In the genomic region with DNA sequence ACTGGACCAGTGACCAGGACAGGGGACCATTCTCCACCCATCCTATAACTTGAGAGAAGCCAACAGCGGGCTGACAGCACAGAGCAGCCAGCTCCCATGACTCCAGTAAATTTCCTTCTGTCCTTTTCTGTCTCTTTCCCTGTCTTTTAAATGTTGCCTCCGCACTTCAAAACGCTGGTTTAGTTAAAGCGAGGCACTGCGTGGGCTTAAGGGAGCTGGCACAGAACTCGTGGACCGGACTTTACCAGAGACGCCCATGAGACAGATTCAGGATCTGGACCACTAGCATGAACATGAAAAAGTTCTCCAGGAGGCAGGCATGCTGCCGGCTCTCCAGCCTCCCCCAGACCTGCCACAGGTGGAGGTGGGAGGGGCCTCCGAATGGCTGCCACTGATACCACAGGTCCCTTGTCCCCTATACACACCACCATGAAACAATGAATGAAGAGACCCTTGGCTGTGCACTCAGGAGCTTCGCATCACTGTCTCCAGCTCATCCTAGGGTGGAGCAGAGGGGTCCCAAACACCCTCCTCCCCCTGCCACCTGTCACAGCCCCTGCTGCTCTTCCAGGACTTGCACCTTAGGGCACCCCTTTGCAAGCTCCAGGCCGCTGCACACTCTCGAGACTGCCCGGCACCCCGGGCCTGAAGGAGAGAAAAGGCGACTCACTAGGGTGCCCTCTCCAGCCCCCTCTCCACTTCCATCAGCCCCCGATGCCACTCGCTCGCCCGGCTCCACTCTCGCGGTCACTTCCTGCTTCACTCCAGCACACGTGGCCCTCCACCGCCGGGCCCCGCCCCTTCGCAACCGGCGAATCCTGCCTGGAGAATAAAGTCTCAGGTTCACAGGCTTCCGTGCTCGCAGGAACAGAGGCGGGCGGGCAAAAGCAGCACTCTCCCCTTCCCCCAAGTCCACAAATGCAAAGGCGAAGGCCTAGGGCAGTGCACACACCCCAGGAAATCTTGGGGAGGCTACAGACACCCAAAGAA, we compare ENCODE assay signal across 1 mouse cellular context.
A peak's percentile ranks its signal among the peaks of the same experiment; 100 is the strongest.
TF ChIP-seq lines count a peak whose summit lies in the region.

No protein-coding gene starts in this region.

TF ChIP-seq in CH12.LX, 34 proteins besides CTCF, POLR2A, EP300 and RAD21:
- peak; percentile 94 for TF ChIP-seq MYC (IDR thresholded peaks at IDR 0.05; ENCODE audit: low read depth, low read length)
- TF ChIP-seq TCF12 (IDR thresholded peaks at IDR 0.05; ENCODE audit: low read depth, low read length): 0 out of 2 replicates have a peak, but pooled peaks have one; percentile 53
- TF ChIP-seq MXI1 (IDR thresholded peaks at IDR 0.05; ENCODE audit: low read depth, low read length): peak; percentile 100
- TF ChIP-seq CHD1 (IDR thresholded peaks at IDR 0.05; ENCODE audit: low read depth, low read length): no peak
- TF ChIP-seq ETS1 (conservative IDR thresholded peaks at IDR 0.05; ENCODE audit: low read depth, low read length): no peak
- peak; percentile 97 for TF ChIP-seq MAX (IDR thresholded peaks at IDR 0.05; ENCODE audit: low read length)
- TF ChIP-seq TBP (conservative IDR thresholded peaks at IDR 0.05; ENCODE audit: low read depth, low read length): 0 out of 2 replicates have a peak, but pooled peaks have one; percentile 46
- peak; percentile 67; the same call in 1 of the 2 replicates for TF ChIP-seq IRF4 (IDR thresholded peaks at IDR 0.05; ENCODE audit: low read depth, low read length)
- peak; percentile 99 for TF ChIP-seq SIN3A (IDR thresholded peaks at IDR 0.05; ENCODE audit: low read length)
- peak; percentile 69 for TF ChIP-seq USF2 (conservative IDR thresholded peaks at IDR 0.05; ENCODE audit: low read depth, low read length)
- peak; percentile 27; the same call in 1 of the 2 replicates for TF ChIP-seq MAZ (IDR thresholded peaks at IDR 0.05; ENCODE audit: low read depth, low read length)
- no peak for TF ChIP-seq ZKSCAN1 (IDR thresholded peaks at IDR 0.05; ENCODE audit: borderline replicate concordance, low read depth, low read length)
- peak; percentile 77 for TF ChIP-seq NELFE (IDR thresholded peaks at IDR 0.05; ENCODE audit: low read depth, low read length)
- TF ChIP-seq NRF1 (IDR thresholded peaks at IDR 0.05; ENCODE audit: low read depth, low read length): no peak
- TF ChIP-seq MEF2A (IDR thresholded peaks at IDR 0.05; ENCODE audit: borderline replicate concordance, low read depth, low read length): peak; percentile 77; the same call in 1 of the 2 replicates
- peak; percentile 72 for TF ChIP-seq HCFC1 (IDR thresholded peaks at IDR 0.05; ENCODE audit: low read depth, low read length)
- TF ChIP-seq KAT2A (IDR thresholded peaks at IDR 0.05; ENCODE audit: insufficient replicate concordance, low read length): no peak
- TF ChIP-seq BHLHE40 (IDR thresholded peaks at IDR 0.05; ENCODE audit: low read depth, low read length): peak; percentile 73
- peak; percentile 90 for TF ChIP-seq USF1 (IDR thresholded peaks at IDR 0.05; ENCODE audit: low read depth, low read length)
- TF ChIP-seq UBTF (IDR thresholded peaks at IDR 0.05; ENCODE audit: low read depth, low read length): no peak
- peak; percentile 69 for TF ChIP-seq ZMIZ1 (IDR thresholded peaks at IDR 0.05; ENCODE audit: low read depth, low read length)
- no peak for TF ChIP-seq SMC3 (IDR thresholded peaks at IDR 0.05; ENCODE audit: low read depth, low read length)
- peak; percentile 81 for TF ChIP-seq CHD2 (IDR thresholded peaks at IDR 0.05; ENCODE audit: low read length)
- TF ChIP-seq ELF1 (IDR thresholded peaks at IDR 0.05; ENCODE audit: low read depth, low read length): peak; percentile 96
